Mouse (Mus musculus) MEL (cell line): ENCODE results near the gene Gnat2. TPM values are rescaled to one million over a fixed set of nuclear protein-coding genes. Genes with fewer than 3 reads are reported as not detected.
A peak's percentile ranks its signal among the peaks of the same experiment; 100 is the strongest.

Experiments
- DNase-seq: peaks from one replicate; pipeline ENCODE4 v3.0.0; 2011; ENCODE audit warnings: low read depth, low spot score
- H3K27ac ChIP-seq: 2 replicates; pipeline ENCODE4 v1.5.1; 2012; ENCODE audit warnings: low read depth, mild to moderate bottlenecking, control low read depth, low read length, moderate library complexity; ENCODE audit not compliant: control insufficient read depth
- H3K27me3 ChIP-seq, 2 experiments: fragments of 150-350 bp in 1 of 2; sonication (generic) in 1 of 2; 2 replicates each; pipeline ENCODE4 v1.6.1; 2012; ENCODE audit warnings: low read length in 2 of 2, mild to moderate bottlenecking in 2 of 2, improper control_type of control experiment in 1 of 2, moderate library complexity in 1 of 2; ENCODE audit not compliant: insufficient read depth in 2 of 2, control insufficient read depth in 1 of 2
- H3K36me3 ChIP-seq, 2 experiments: 2 replicates each; pipeline ENCODE4 v1.6.1; 2012 to 2014; ENCODE audit warnings: low read length in 2 of 2, improper control_type of control experiment in 1 of 2, inconsistent platforms in 1 of 2, mild to moderate bottlenecking in 1 of 2; ENCODE audit not compliant: insufficient read depth in 2 of 2, control insufficient read depth in 1 of 2
- H3K4me1 ChIP-seq, 2 experiments: fragments of 150-350 bp in 1 of 2; sonication (generic) in 1 of 2; 2 replicates each; pipeline ENCODE4 v1.6.1; 2012; ENCODE audit warnings: low read length in 2 of 2, improper control_type of control experiment in 1 of 2, mild to moderate bottlenecking in 1 of 2; ENCODE audit not compliant: insufficient read depth in 2 of 2, control insufficient read depth in 1 of 2
- H3K4me3 ChIP-seq, 2 experiments: fragments of 150-350 bp in 1 of 2; sonication (generic) in 1 of 2; 2 replicates each; pipeline ENCODE4 v1.5.1; 2012; ENCODE audit warnings: low read depth in 2 of 2, low read length in 2 of 2, mild to moderate bottlenecking in 2 of 2, moderate library complexity in 2 of 2, control low read depth in 1 of 2, improper control_type of control experiment in 1 of 2; ENCODE audit not compliant: control insufficient read depth in 1 of 2, insufficient read depth in 1 of 2
- H3K79me2 ChIP-seq: 2 replicates; pipeline ENCODE4 v1.6.1; 2012; ENCODE audit warnings: mild to moderate bottlenecking, low read length, moderate library complexity; ENCODE audit not compliant: control insufficient read depth, poor library complexity, insufficient read depth
- H3K9ac ChIP-seq: 2 replicates; pipeline ENCODE4 v1.6.1; 2012; ENCODE audit warnings: low read depth, mild to moderate bottlenecking, control low read depth, low read length, moderate library complexity; ENCODE audit not compliant: control insufficient read depth, poor library complexity, severe bottlenecking
- H3K9me3 ChIP-seq: fragments of 150-350 bp; sonication (generic); replicated peaks from 2 replicates; pipeline ENCODE4 v1.6.1; 2012; ENCODE audit warnings: mild to moderate bottlenecking, low read length, improper control_type of control experiment, moderate library complexity; ENCODE audit not compliant: insufficient read depth
- BHLHE40 ChIP-seq: IDR thresholded peaks from 2 replicates; pipeline ENCODE4 v1.6.1; 2012; ENCODE audit warnings: low read depth, mild to moderate bottlenecking, inconsistent platforms, low read length, improper control_type of control experiment, borderline replicate concordance
- CHD1 ChIP-seq: IDR thresholded peaks from 2 replicates; pipeline ENCODE4 v1.6.1; 2012; ENCODE audit warnings: low read depth, mild to moderate bottlenecking, inconsistent platforms, low read length, improper control_type of control experiment
- CHD2 ChIP-seq: IDR thresholded peaks from 2 replicates; pipeline ENCODE4 v1.6.1; 2011; ENCODE audit warnings: low read length, improper control_type of control experiment
- CTCF ChIP-seq, 3 experiments: IDR thresholded peaks in 2 of 3; conservative IDR thresholded peaks in 1 of 3; 2 replicates each; pipeline ENCODE4 v1.5.1; 2011 to 2012; ENCODE audit warnings: low read length in 3 of 3, low read depth in 2 of 3, mild to moderate bottlenecking in 2 of 3, improper control_type of control experiment in 1 of 3, inconsistent platforms in 1 of 3, mixed read lengths in 1 of 3, moderate library complexity in 1 of 3; ENCODE audit not compliant: control insufficient read depth in 1 of 3, insufficient read depth in 1 of 3, poor library complexity in 1 of 3, severe bottlenecking in 1 of 3
- ELF1 ChIP-seq: IDR thresholded peaks from 2 replicates; pipeline ENCODE4 v1.6.1; 2014; ENCODE audit warnings: low read depth, mild to moderate bottlenecking, inconsistent platforms, low read length, improper control_type of control experiment, moderate library complexity
- ETS1 ChIP-seq: IDR thresholded peaks from 2 replicates; pipeline ENCODE4 v1.6.1; 2012; ENCODE audit warnings: low read depth, mild to moderate bottlenecking, inconsistent platforms, low read length, improper control_type of control experiment, moderate library complexity
- GATA1 ChIP-seq: IDR thresholded peaks from 2 replicates; pipeline ENCODE4 v1.6.1; 2011; ENCODE audit warnings: low read depth, low read length, improper control_type of control experiment
- HCFC1 ChIP-seq: IDR thresholded peaks from 2 replicates; pipeline ENCODE4 v1.6.1; 2012; ENCODE audit warnings: low read depth, mild to moderate bottlenecking, inconsistent platforms, low read length, improper control_type of control experiment, moderate library complexity
- MAFK ChIP-seq: IDR thresholded peaks from 2 replicates; pipeline ENCODE4 v1.6.1; 2011; ENCODE audit warnings: low read depth, mild to moderate bottlenecking, low read length, improper control_type of control experiment, borderline replicate concordance
- MAX ChIP-seq: IDR thresholded peaks from 2 replicates; pipeline ENCODE4 v1.6.1; 2011; ENCODE audit warnings: low read length, improper control_type of control experiment
- MEF2A ChIP-seq: IDR thresholded peaks from 2 replicates; pipeline ENCODE4 v1.6.1; 2014; ENCODE audit warnings: low read depth, mild to moderate bottlenecking, inconsistent platforms, low read length, improper control_type of control experiment; ENCODE audit not compliant: poor library complexity, insufficient replicate concordance, severe bottlenecking; ENCODE audit errors: extremely low read depth
- MXI1 ChIP-seq: IDR thresholded peaks from 2 replicates; pipeline ENCODE4 v1.6.1; 2011; ENCODE audit warnings: mild to moderate bottlenecking, low read depth, low read length, improper control_type of control experiment
- MYB ChIP-seq: IDR thresholded peaks from 2 replicates; pipeline ENCODE4 v1.6.1; 2011; ENCODE audit warnings: mild to moderate bottlenecking, low read depth, low read length, improper control_type of control experiment
- MYC ChIP-seq: IDR thresholded peaks from 2 replicates; pipeline ENCODE4 v1.6.1; 2011; ENCODE audit warnings: low read depth, mild to moderate bottlenecking, low read length, improper control_type of control experiment, moderate library complexity
- NRF1 ChIP-seq: IDR thresholded peaks from 2 replicates; pipeline ENCODE4 v1.6.1; 2014; ENCODE audit warnings: low read depth, mild to moderate bottlenecking, inconsistent platforms, low read length, improper control_type of control experiment, moderate library complexity; ENCODE audit not compliant: poor library complexity, insufficient read depth, severe bottlenecking
- POLR2A ChIP-seq, 2 experiments: IDR thresholded peaks; 2 replicates each; pipeline ENCODE4 v1.6.1; 2011 to 2012; ENCODE audit warnings: low read length in 2 of 2, mild to moderate bottlenecking in 2 of 2, control low read depth in 1 of 2, improper control_type of control experiment in 1 of 2, low read depth in 1 of 2, moderate library complexity in 1 of 2; ENCODE audit not compliant: control insufficient read depth in 1 of 2, insufficient read depth in 1 of 2, poor library complexity in 1 of 2
- POLR2AphosphoS5 ChIP-seq: IDR thresholded peaks from 2 replicates; pipeline ENCODE4 v1.6.1; 2012; ENCODE audit warnings: low read depth, borderline replicate concordance, mild to moderate bottlenecking, inconsistent platforms, low read length, moderate library complexity, mixed read lengths
- RAD21 ChIP-seq: IDR thresholded peaks from 2 replicates; pipeline ENCODE4 v1.6.1; 2011; ENCODE audit warnings: mild to moderate bottlenecking, low read depth, low read length, improper control_type of control experiment
- SMC3 ChIP-seq: IDR thresholded peaks from 2 replicates; pipeline ENCODE4 v1.6.1; 2011; ENCODE audit warnings: low read depth, low read length, improper control_type of control experiment
- TAL1 ChIP-seq: IDR thresholded peaks from 2 replicates; pipeline ENCODE4 v1.6.1; 2012; ENCODE audit warnings: mild to moderate bottlenecking, inconsistent platforms, low read length, moderate library complexity, mixed read lengths
- USF1 ChIP-seq: IDR thresholded peaks from 2 replicates; pipeline ENCODE4 v1.6.1; 2014; ENCODE audit warnings: low read depth, mild to moderate bottlenecking, inconsistent platforms, low read length, improper control_type of control experiment, moderate library complexity
- USF2 ChIP-seq, 2 experiments: IDR thresholded peaks; 2 replicates each; pipeline ENCODE4 v1.6.1; 2011 to 2012; ENCODE audit warnings: improper control_type of control experiment in 2 of 2, low read length in 2 of 2, borderline replicate concordance in 1 of 2, inconsistent platforms in 1 of 2, low read depth in 1 of 2, mild to moderate bottlenecking in 1 of 2; ENCODE audit not compliant: insufficient read depth in 1 of 2
- ZKSCAN1 ChIP-seq: IDR thresholded peaks from 2 replicates; pipeline ENCODE4 v1.6.1; 2012; ENCODE audit warnings: low read depth, mild to moderate bottlenecking, inconsistent platforms, low read length, improper control_type of control experiment, moderate library complexity
- ZNF384 ChIP-seq: IDR thresholded peaks from 2 replicates; pipeline ENCODE4 v1.6.1; 2012; ENCODE audit warnings: low read depth, mild to moderate bottlenecking, inconsistent platforms, low read length, improper control_type of control experiment
- polyA plus RNA-seq, 2 experiments: library from polyadenylated mRNA; stranded (reverse) in 1 of 2; unstranded in 1 of 2; fragments of >175 nt in 1 of 2; fragments of >200 nt in 1 of 2; gene quantifications; 2 replicates each; pipeline versions ENCODE4 v1.2.1 to v1.2.4; 2012; ENCODE audit warnings: low replicate concordance in 2 of 2, low read depth in 1 of 2; ENCODE audit not compliant: insufficient read length in 2 of 2, insufficient read depth in 1 of 2, missing spikeins in 1 of 2
- total RNA-seq: library from RNA; depleted of rRNA; stranded (reverse); fragments of 300-350 nt; gene quantifications from 2 replicates; pipeline ENCODE4 v1.2.3, GENCODE M21; 2012

Gene Gnat2
- total and polyA plus RNA-seq, 3 experiments: 4.7 to 12.4 TPM; not detected in 1

GRCm38 (mm10) chr3:108126327-108126726 is 33.7 kb downstream of the Gnat2 start:
- Histone ChIP-seq H3K4me3 (no peak overlapping the region), H3K9ac (no peak overlapping the region), H3K27me3 (no peaks in the 10 kb centered on the region), H3K27ac (no peak overlapping the region), H3K36me3 (peaks cover 20 to 57% of the 10 kb centered on the region in 2 experiments), H3K9me3 (no peaks in the 10 kb centered on the region), H3K79me2 (peaks cover 22% of the 10 kb centered on the region), H3K4me1 (peaks cover 28 to 50% of the 10 kb centered on the region in 2 experiments)
- TF ChIP-seq ELF1 (no peak), MAFK (no peak), MEF2A (no peak), RAD21 (no peak), CHD1 (no peak), MYB (no peak), CHD2 (no peak), ETS1 (no peak), TAL1 (no peak), HCFC1 (no peak), ZNF384 (no peak), BHLHE40 (no peak), CTCF (IDR thresholded peaks at IDR 0.05 in 2 of 3, conservative IDR thresholded peaks at IDR 0.05 in 1 of 3; ENCODE audit: control insufficient read depth in 1 of 3, insufficient read depth in 1 of 3, low read depth in 2 of 3, low read length in 3 of 3, poor library complexity in 1 of 3, severe bottlenecking in 1 of 3) (no peak), MYC (no peak)
- DNase-seq: no peak

- Histone ChIP-seq H3K9ac (no peak overlapping the region), H3K27ac (peak overlapping the region; percentile 90), H3K4me1 (peaks cover 40 to 55% of the 10 kb centered on the region in 2 experiments)
Measured at GRCm38 (mm10) chr3:108128520-108128919, 35.9 kb downstream of the Gnat2 start.

More at GRCm38 (mm10) chr3:108128520-108128919, 35.9 kb downstream of the Gnat2 start:
- H3K9me3 ChIP-seq: no peaks in the 10 kb centered on the region
- peak; percentile 66 for TF ChIP-seq MXI1
- no peak for TF ChIP-seq SMC3
- TF ChIP-seq MAX: peak; percentile 77
- no peak for TF ChIP-seq POLR2A (IDR thresholded peaks at IDR 0.05; ENCODE audit: control insufficient read depth in 1 of 2, insufficient read depth in 1 of 2, low read depth in 1 of 2, low read length in 2 of 2, poor library complexity in 1 of 2)
- TF ChIP-seq USF1: peak; percentile 70
- TF ChIP-seq USF2 (IDR thresholded peaks at IDR 0.05; ENCODE audit: borderline replicate concordance in 1 of 2, insufficient read depth in 1 of 2, low read depth in 1 of 2, low read length in 2 of 2): no peak
- TF ChIP-seq RAD21: no peak
- no peak for TF ChIP-seq ETS1
- no peak for TF ChIP-seq CTCF (IDR thresholded peaks at IDR 0.05 in 2 of 3, conservative IDR thresholded peaks at IDR 0.05 in 1 of 3; ENCODE audit: control insufficient read depth in 1 of 3, insufficient read depth in 1 of 3, low read depth in 2 of 3, low read length in 3 of 3, poor library complexity in 1 of 3, severe bottlenecking in 1 of 3)
- no peak for TF ChIP-seq GATA1
- TF ChIP-seq CHD1: peak; percentile 87; the same call in 1 of the 2 replicates
- no peak for TF ChIP-seq ZKSCAN1
- no peak for TF ChIP-seq POLR2AphosphoS5
- 0 out of 2 replicates have a peak, but pooled peaks have one; percentile 45 for TF ChIP-seq MYC
- TF ChIP-seq NRF1: no peak
- peak; percentile 37 for DNase-seq
- peaks cover 3 to 69% of the 10 kb centered on the region in 2 experiments; a peak in 3 of 4 replicates for H3K36me3 ChIP-seq
- H3K4me3 ChIP-seq: no peak overlapping the region
- no peaks in the 10 kb centered on the region for H3K27me3 ChIP-seq
- H3K79me2 ChIP-seq: peaks cover 37% of the 10 kb centered on the region
